ENCODE assay signal across 7 mouse cellular contexts in genomic region chr3:96904393-96904792, GRCm38 (mm10). TPM values are rescaled to one million over a fixed set of nuclear protein-coding genes. Genes with fewer than 3 reads are reported as not detected.
DNase-seq lines count a peak whose midpoint lies in the region; ATAC-seq and TF ChIP-seq lines count a peak whose summit lies in the region.

TSS of gene Gja5 (plus strand) at chr3:96904693.

- H3K9me3 ChIP-seq in ES-Bruce4 (replicated peaks; ENCODE audit: control insufficient read depth, insufficient read depth, low read length, poor library complexity, severe bottlenecking): no peaks in the 10 kb centered on the region
- H3K9me3 ChIP-seq in heart, embryonic 15.5 days (replicated peaks): no peaks in the 10 kb centered on the region
- no peaks in the 10 kb centered on the region for H3K9me3 ChIP-seq in liver, embryonic 15.5 days (replicated peaks)

- DNase-seq in frontal cortex, postnatal 25 days (ENCODE audit: low spot score in 2 of 2): no peak
- no peak for DNase-seq in left cerebral cortex, adult 9 months (ENCODE audit: low spot score in 2 of 2)
- DNase-seq in ovary, postnatal 14 days (ENCODE audit: low spot score): no peak

- no peak within 1 kb of the TSS for H3K27ac ChIP-seq in ES-Bruce4 (ENCODE audit: insufficient read depth, low read length)
- H3K27ac ChIP-seq in bone marrow, adult 2 months (ENCODE audit: control insufficient read depth, insufficient read depth, low read depth, low read length, poor library complexity): peak within 1 kb of the TSS; percentile 1; the same call in 1 of the 2 replicates
- peak within 1 kb of the TSS; percentile 24; the same call in 1 of the 2 replicates for H3K27ac ChIP-seq in heart, embryonic 15.5 days
- H3K27ac ChIP-seq in liver, embryonic 15.5 days (replicated peaks): peak within 1 kb of the TSS; percentile 43

- ATAC-seq in heart, embryonic 15.5 days (replicated peaks; ENCODE audit: insufficient number of reproducible peaks, insufficient read depth, low FRiP score, low read depth): no peak
- ATAC-seq in liver, embryonic 15.5 days (ENCODE audit: insufficient read depth): no peak

- no peak for TF ChIP-seq POLR2A in ES-Bruce4 (IDR thresholded peaks at IDR 0.05; ENCODE audit: insufficient read depth, low read length)
- TF ChIP-seq POLR2A in bone marrow, adult 2 months (IDR thresholded peaks at IDR 0.05; ENCODE audit: borderline replicate concordance, control insufficient read depth, low read depth, low read length): no peak

- 17% methylated on average over 14 of the region's 14 CpGs for WGBS in bone marrow, adult 2 months
- 13% methylated on average over 14 of the region's 14 CpGs for WGBS in heart, embryonic 15.5 days
- WGBS in liver, embryonic 15.5 days (ENCODE audit: insufficient replicate concordance): 11% methylated on average over 14 of the region's 14 CpGs

- H3K4me3 ChIP-seq in ES-Bruce4 (ENCODE audit: low read depth, low read length): peak within 1 kb of the TSS; percentile 100
- peak within 1 kb of the TSS; percentile 95 for H3K4me3 ChIP-seq in bone marrow, adult 2 months (replicated peaks; ENCODE audit: control insufficient read depth, low read depth, low read length)
- H3K4me3 ChIP-seq in heart, embryonic 15.5 days: peak within 1 kb of the TSS; percentile 87
- peak within 1 kb of the TSS; percentile 75 for H3K4me3 ChIP-seq in liver, embryonic 15.5 days (replicated peaks)

- H3K36me3 ChIP-seq in ES-Bruce4 (ENCODE audit: control insufficient read depth, insufficient read depth, low read length, poor library complexity, severe bottlenecking): no peaks in the 10 kb centered on the region
- H3K36me3 ChIP-seq in heart, embryonic 15.5 days: no peaks in the 10 kb centered on the region
- no peaks in the 10 kb centered on the region for H3K36me3 ChIP-seq in liver, embryonic 15.5 days (replicated peaks)

- H3K4me1 ChIP-seq in ES-Bruce4 (ENCODE audit: control insufficient read depth, insufficient read depth, low read length): no peaks in the 10 kb centered on the region
- H3K4me1 ChIP-seq in bone marrow, adult 2 months (ENCODE audit: control insufficient read depth, insufficient read depth, low read length): no peaks in the 10 kb centered on the region; the same call in 1 of the 2 replicates
- peaks cover 9% of the 10 kb centered on the region for H3K4me1 ChIP-seq in heart, embryonic 15.5 days (replicated peaks)
- peaks cover 28% of the 10 kb centered on the region for H3K4me1 ChIP-seq in liver, embryonic 15.5 days (replicated peaks)

- TF ChIP-seq EP300 in ES-Bruce4 (IDR thresholded peaks at IDR 0.05; ENCODE audit: insufficient read depth, low read depth, low read length): no peak

- peak within 1 kb of the TSS; percentile 86 for H3K9ac ChIP-seq in ES-Bruce4 (ENCODE audit: low read depth, poor library complexity, severe bottlenecking)
- peak within 1 kb of the TSS; percentile 85 for H3K9ac ChIP-seq in heart, embryonic 15.5 days
- peak within 1 kb of the TSS; percentile 87 for H3K9ac ChIP-seq in liver, embryonic 15.5 days

- no peaks in the 10 kb centered on the region for H3K27me3 ChIP-seq in ES-Bruce4 (ENCODE audit: control insufficient read depth, insufficient read depth, low read length, poor library complexity, severe bottlenecking)
- H3K27me3 ChIP-seq in heart, embryonic 15.5 days: peaks cover 13% of the 10 kb centered on the region
- peaks cover 11% of the 10 kb centered on the region; the same call in 1 of the 2 replicates for H3K27me3 ChIP-seq in liver, embryonic 15.5 days

- TF ChIP-seq CTCF in ES-Bruce4 (IDR thresholded peaks at IDR 0.05; ENCODE audit: low read depth, low read length): no peak
- TF ChIP-seq CTCF in bone marrow, adult 2 months (IDR thresholded peaks at IDR 0.05; ENCODE audit: control insufficient read depth, insufficient read depth, low read length): no peak

- peak within 1 kb of the TSS; percentile 85 for H3K4me2 ChIP-seq in heart, embryonic 15.5 days
- peak within 1 kb of the TSS; percentile 93 for H3K4me2 ChIP-seq in liver, embryonic 15.5 days

RNA-seq across cellular contexts. Expression of gene Gja5, which starts in this region (rescaled TPM):
- not detected in 2 replicates for polyA plus RNA-seq in ES-Bruce4 (2011; ENCODE audit: insufficient read depth, insufficient read length, low read depth, missing spikeins)
- 0.59 and 1.6 TPM in 2 replicates for polyA plus RNA-seq in bone marrow, adult 2 months (2011; ENCODE audit: insufficient read depth, insufficient read length, low replicate concordance, missing spikeins)
- polyA plus RNA-seq in heart, embryonic 15.5 days (2015; fragmentation: Nextera tagmentation; extraction: Ambion mirVana): 78.7 and 103 TPM in 2 replicates
- 2.2 and 3.1 TPM in 2 replicates for polyA plus RNA-seq in liver, embryonic 15.5 days (2015; fragmentation: Nextera tagmentation; extraction: Ambion mirVana)

Comparison
In these comparisons a context has a peak if more than half of its experiments do, and no peak if none do; other contexts are left out.
1. RNA of gene Gja5 (polyA plus RNA-seq): 78.7 to 103 TPM in heart, embryonic 15.5 days; 2.2 to 3.1 TPM in liver, embryonic 15.5 days, 0.59 to 1.6 TPM in bone marrow, adult 2 months and not detected in ES-Bruce4; every median in the first group is over 10 times any median in the second.
2. Peak in every context shown above with its lines, with median percentiles within 50 percentile points of each other: H3K4me3 ChIP-seq and H3K9ac ChIP-seq.